Mouse (Mus musculus) embryonic fibroblast, embryonic 13.5 days (primary cell): ENCODE measurements around the gene Robo3.

ENCODE experiments used
- CTCF ChIP-seq: IDR thresholded peaks from 2 replicates; pipeline ENCODE4 v1.5.1; 2011; ENCODE audit warnings: mild to moderate bottlenecking, control low read depth, low read length, moderate library complexity, borderline replicate concordance; ENCODE audit not compliant: insufficient read depth
- POLR2A ChIP-seq: IDR thresholded peaks from 2 replicates; pipeline ENCODE4 v1.6.1; 2011; ENCODE audit warnings: low read depth, mild to moderate bottlenecking, control low read depth, low read length, moderate library complexity

- TF ChIP-seq POLR2A (no peak), CTCF (peak; percentile 79)
These were observed 2.5 kb downstream of the Robo3 start for GRCm38 (mm10) chr9:37430582-37430981.
